Mouse (Mus musculus): ENCODE data around the gene Ggact.

DNA sequence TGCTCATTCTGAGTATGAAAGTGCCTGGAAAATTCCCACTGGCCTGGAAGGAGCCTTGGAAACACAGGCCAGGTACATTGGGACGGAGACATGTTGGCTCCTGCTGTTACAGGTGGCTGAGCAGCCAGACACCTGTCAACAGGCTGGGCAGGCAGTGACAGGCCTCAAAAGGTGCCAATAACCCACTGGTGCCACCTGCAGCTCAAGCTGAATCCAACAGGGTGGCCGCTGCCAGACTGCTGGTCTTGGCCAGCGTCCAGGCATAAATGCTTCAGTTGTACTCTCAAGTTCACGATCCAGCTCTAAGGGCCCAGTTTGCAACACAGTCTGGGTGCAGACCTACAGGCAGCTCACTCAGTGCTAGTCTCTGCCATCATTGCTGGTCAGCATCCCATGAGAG is 10.7 kb downstream of the Ggact start:
- no peak for TF ChIP-seq POLR2A (IDR thresholded peaks at IDR 0.05; ENCODE audit: low read depth, low read length)
- peak; percentile 55; the same call in 1 of the 2 replicates for TF ChIP-seq CTCF (IDR thresholded peaks at IDR 0.05; ENCODE audit: extremely low read depth, insufficient read length, insufficient replicate concordance, low read depth, low read length)
